Mouse (Mus musculus): ENCODE measurements around the gene Gpt2. TPM values are rescaled to one million over a fixed set of nuclear protein-coding genes. Genes with fewer than 3 reads are reported as not detected.

The Gpt2 gene
- total and polyA plus RNA-seq, 3 experiments = 0.49 TPM; not detected in 2

GRCm38 (mm10) chr8:85532843-85533242 lies 40.5 kb downstream of the Gpt2 start:
- TF ChIP-seq CTCF (IDR thresholded peaks at IDR 0.05; ENCODE audit: low read depth, low read length) (no peak), POLR2AphosphoS5 (IDR thresholded peaks at IDR 0.05; ENCODE audit: insufficient replicate concordance, low read depth, low read length) (no peak), GATA2 (IDR thresholded peaks at IDR 0.05; ENCODE audit: borderline replicate concordance, low read depth, low read length) (no peak), TAL1 (conservative IDR thresholded peaks at IDR 0.05; ENCODE audit: low read depth, low read length) (no peak), GATA1 (IDR thresholded peaks at IDR 0.05; ENCODE audit: borderline replicate concordance, low read length) (no peak)
- DNase-seq (ENCODE audit: low spot score) = no peak
- H3K9me3 ChIP-seq (replicated peaks) = peaks cover 2% of the 10 kb centered on the region; the same call in 1 of the 2 replicates
- no peak overlapping the region for H3K4me3 ChIP-seq (ENCODE audit: low read depth, low read length)
- H3K27me3 ChIP-seq (ENCODE audit: insufficient read depth, low read length) = no peaks in the 10 kb centered on the region
- peaks cover 49% of the 10 kb centered on the region for H3K36me3 ChIP-seq (replicated peaks)
- peaks cover 22% of the 10 kb centered on the region for H3K4me1 ChIP-seq (ENCODE audit: insufficient read depth, low read depth, low read length)
- no peak for ATAC-seq (ENCODE audit: extremely low read depth, insufficient number of reproducible peaks, low FRiP score, poor library complexity, severe bottlenecking)

GRCm38 (mm10) chr8:85533434-85533833 lies 41.1 kb downstream of the Gpt2 start:
- H3K4me1 ChIP-seq (ENCODE audit: insufficient read depth, low read depth, low read length) = peaks cover 24% of the 10 kb centered on the region
- no peak overlapping the region for H3K4me3 ChIP-seq (ENCODE audit: low read depth, low read length)
- H3K36me3 ChIP-seq (replicated peaks) = peaks cover 55% of the 10 kb centered on the region
- peaks cover 2% of the 10 kb centered on the region; the same call in 1 of the 2 replicates for H3K9me3 ChIP-seq (replicated peaks)
- no peaks in the 10 kb centered on the region for H3K27me3 ChIP-seq (ENCODE audit: insufficient read depth, low read length)
- DNase-seq (ENCODE audit: low spot score) (no peak), ATAC-seq (ENCODE audit: extremely low read depth, insufficient number of reproducible peaks, low FRiP score, poor library complexity, severe bottlenecking) (no peak)
- no peak for TF ChIP-seq TAL1 (conservative IDR thresholded peaks at IDR 0.05; ENCODE audit: low read depth, low read length)
- TF ChIP-seq GATA1 (IDR thresholded peaks at IDR 0.05; ENCODE audit: borderline replicate concordance, low read length) = no peak
- TF ChIP-seq GATA2 (IDR thresholded peaks at IDR 0.05; ENCODE audit: borderline replicate concordance, low read depth, low read length) = no peak
- no peak for TF ChIP-seq POLR2AphosphoS5 (IDR thresholded peaks at IDR 0.05; ENCODE audit: insufficient replicate concordance, low read depth, low read length)
- no peak for TF ChIP-seq CTCF (IDR thresholded peaks at IDR 0.05; ENCODE audit: low read depth, low read length)

GRCm38 (mm10) chr8:85534163-85534562 lies 41.8 kb downstream of the Gpt2 start:
- Histone ChIP-seq H3K9me3 (replicated peaks) (peaks cover 2% of the 10 kb centered on the region; the same call in 1 of the 2 replicates), H3K4me1 (ENCODE audit: insufficient read depth, low read depth, low read length) (peaks cover 24% of the 10 kb centered on the region), H3K36me3 (replicated peaks) (peaks cover 62% of the 10 kb centered on the region), H3K4me3 (ENCODE audit: low read depth, low read length) (no peak overlapping the region), H3K27me3 (ENCODE audit: insufficient read depth, low read length) (no peaks in the 10 kb centered on the region)
- TF ChIP-seq POLR2AphosphoS5 (IDR thresholded peaks at IDR 0.05; ENCODE audit: insufficient replicate concordance, low read depth, low read length) (no peak), CTCF (IDR thresholded peaks at IDR 0.05; ENCODE audit: low read depth, low read length) (no peak), GATA1 (IDR thresholded peaks at IDR 0.05; ENCODE audit: borderline replicate concordance, low read length) (no peak), GATA2 (IDR thresholded peaks at IDR 0.05; ENCODE audit: borderline replicate concordance, low read depth, low read length) (no peak), TAL1 (conservative IDR thresholded peaks at IDR 0.05; ENCODE audit: low read depth, low read length) (no peak)
- DNase-seq (ENCODE audit: low spot score) (no peak), ATAC-seq (ENCODE audit: extremely low read depth, insufficient number of reproducible peaks, low FRiP score, poor library complexity, severe bottlenecking) (no peak)

GRCm38 (mm10) chr8:85536332-85536731 lies 44.0 kb downstream of the Gpt2 start:
- no peaks in the 10 kb centered on the region for H3K9me3 ChIP-seq (replicated peaks)
- DNase-seq (ENCODE audit: low spot score) = peak; percentile 11
- H3K27me3 ChIP-seq (ENCODE audit: insufficient read depth, low read length) = no peaks in the 10 kb centered on the region
- TF ChIP-seq TAL1 (conservative IDR thresholded peaks at IDR 0.05; ENCODE audit: low read depth, low read length) (peak; percentile 47), GATA1 (IDR thresholded peaks at IDR 0.05; ENCODE audit: borderline replicate concordance, low read length) (no peak)
- peaks cover 22% of the 10 kb centered on the region for H3K4me1 ChIP-seq (ENCODE audit: insufficient read depth, low read depth, low read length)
- peaks cover 80% of the 10 kb centered on the region for H3K36me3 ChIP-seq (replicated peaks)
- no peak overlapping the region for H3K4me3 ChIP-seq (ENCODE audit: low read depth, low read length)
- ATAC-seq (ENCODE audit: extremely low read depth, insufficient number of reproducible peaks, low FRiP score, poor library complexity, severe bottlenecking) = peak; percentile 77

GRCm38 (mm10) chr8:85551934-85552333 lies 59.6 kb downstream of the Gpt2 start:
- H3K9me3 ChIP-seq (replicated peaks) = no peaks in the 10 kb centered on the region
- no peak for ATAC-seq (ENCODE audit: extremely low read depth, insufficient number of reproducible peaks, low FRiP score, poor library complexity, severe bottlenecking)
- H3K27me3 ChIP-seq (ENCODE audit: insufficient read depth, low read length) = no peaks in the 10 kb centered on the region
- H3K4me1 ChIP-seq (ENCODE audit: insufficient read depth, low read depth, low read length) = peaks cover 45% of the 10 kb centered on the region
- no peak for TF ChIP-seq TAL1 (conservative IDR thresholded peaks at IDR 0.05; ENCODE audit: low read depth, low read length)
- TF ChIP-seq GATA1 (IDR thresholded peaks at IDR 0.05; ENCODE audit: borderline replicate concordance, low read length) = no peak
- TF ChIP-seq GATA2 (IDR thresholded peaks at IDR 0.05; ENCODE audit: borderline replicate concordance, low read depth, low read length) = no peak
- no peak for TF ChIP-seq POLR2AphosphoS5 (IDR thresholded peaks at IDR 0.05; ENCODE audit: insufficient replicate concordance, low read depth, low read length)
- TF ChIP-seq CTCF (IDR thresholded peaks at IDR 0.05; ENCODE audit: low read depth, low read length) = no peak
- H3K36me3 ChIP-seq (replicated peaks) = peaks cover 59% of the 10 kb centered on the region
- DNase-seq (ENCODE audit: low spot score) = no peak
- no peak overlapping the region; the same call in 1 of the 2 replicates for H3K4me3 ChIP-seq (ENCODE audit: low read depth, low read length)

GRCm38 (mm10) chr8:85554391-85555180 lies 62.2 kb downstream of the Gpt2 start:
- Histone ChIP-seq H3K27me3 (ENCODE audit: insufficient read depth, low read length) (no peaks in the 10 kb centered on the region), H3K4me3 (ENCODE audit: low read depth, low read length) (peak overlapping the region; percentile 93), H3K4me1 (ENCODE audit: insufficient read depth, low read depth, low read length) (peaks cover 59% of the 10 kb centered on the region), H3K9me3 (replicated peaks) (no peaks in the 10 kb centered on the region), H3K36me3 (replicated peaks) (peaks cover 37% of the 10 kb centered on the region)
- ATAC-seq (ENCODE audit: extremely low read depth, insufficient number of reproducible peaks, low FRiP score, poor library complexity, severe bottlenecking) (no peak), DNase-seq (ENCODE audit: low spot score) (peak; percentile 39)
- no peak for TF ChIP-seq CTCF (IDR thresholded peaks at IDR 0.05; ENCODE audit: low read depth, low read length)
- TF ChIP-seq TAL1 (conservative IDR thresholded peaks at IDR 0.05; ENCODE audit: low read depth, low read length) = no peak
- no peak for TF ChIP-seq POLR2AphosphoS5 (IDR thresholded peaks at IDR 0.05; ENCODE audit: insufficient replicate concordance, low read depth, low read length)
- no peak for TF ChIP-seq GATA1 (IDR thresholded peaks at IDR 0.05; ENCODE audit: borderline replicate concordance, low read length)
- TF ChIP-seq GATA2 (IDR thresholded peaks at IDR 0.05; ENCODE audit: borderline replicate concordance, low read depth, low read length) = no peak
